7 mouse cellular contexts compared by ENCODE assay signal in the genomic region with DNA sequence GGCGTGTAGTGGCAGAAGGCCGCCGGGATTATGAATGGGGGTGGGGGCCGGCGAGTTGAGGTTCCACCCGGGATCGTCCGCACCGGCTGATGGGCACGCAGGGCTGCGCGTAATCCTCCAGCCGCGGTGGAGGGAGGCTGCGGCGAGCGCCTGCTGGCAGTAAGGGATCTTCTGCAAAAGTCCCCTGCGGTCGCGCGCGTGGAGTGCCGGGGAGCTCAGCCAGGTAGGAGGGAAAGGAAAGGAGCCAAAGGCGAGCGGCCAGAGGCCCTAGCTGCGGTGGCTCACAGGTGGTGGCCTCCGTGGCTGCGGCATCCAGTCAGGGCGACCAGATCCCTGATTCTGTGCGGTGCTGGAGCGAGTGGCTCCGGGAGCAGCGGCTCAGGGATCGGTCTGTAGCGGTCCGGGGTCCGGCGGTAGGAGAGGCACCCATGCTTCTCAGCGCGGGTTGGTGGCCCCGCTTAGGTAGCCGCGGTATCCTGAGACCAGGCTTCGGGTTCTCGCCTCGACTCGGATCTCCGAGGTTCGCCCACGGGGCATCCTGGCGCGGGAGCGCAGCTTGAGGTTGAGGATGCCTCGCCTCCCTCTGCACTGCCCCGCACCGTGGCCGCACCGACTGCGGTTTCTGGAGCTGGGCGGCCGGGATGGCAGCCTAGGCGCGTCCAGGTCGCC. TPM values are rescaled to one million over a fixed set of nuclear protein-coding genes. Genes with fewer than 3 reads are reported as not detected.
DNase-seq lines count a peak whose midpoint lies in the region; ATAC-seq and TF ChIP-seq lines count a peak whose summit lies in the region.

No protein-coding gene starts in this region.

- H3K27me3 ChIP-seq in E14TG2a.4 (ENCODE audit: insufficient read depth, low read length): peaks cover 36% of the 10 kb centered on the region
- no peaks in the 10 kb centered on the region for H3K27me3 ChIP-seq in G1E (ENCODE audit: insufficient read depth, low read length)
- peaks cover 9% of the 10 kb centered on the region for H3K27me3 ChIP-seq in hindbrain, embryonic 11.5 days (ENCODE audit: control insufficient read depth, insufficient read depth, low read length)
- no peaks in the 10 kb centered on the region; the same call in 1 of the 2 replicates for H3K27me3 ChIP-seq in thymus, adult 2 months (ENCODE audit: control insufficient read depth, insufficient read depth, low read length)

- TF ChIP-seq CTCF in E14TG2a.4 (conservative IDR thresholded peaks at IDR 0.05; ENCODE audit: low read length): no peak
- no peak for TF ChIP-seq CTCF in G1E (IDR thresholded peaks at IDR 0.05; ENCODE audit: low read depth, low read length)
- TF ChIP-seq CTCF in thymus, adult 2 months (IDR thresholded peaks at IDR 0.05; ENCODE audit: borderline replicate concordance, control insufficient read depth, extremely low read depth, insufficient read depth, low read length, poor library complexity): no peak

- TF ChIP-seq POLR2A in thymus, adult 2 months (IDR thresholded peaks at IDR 0.05; ENCODE audit: control insufficient read depth, extremely low read depth, insufficient read depth, low read length, poor library complexity): no peak

- no peak overlapping the region for H3K27ac ChIP-seq in hindbrain, embryonic 11.5 days (ENCODE audit: low read depth, low read length)
- no peak overlapping the region for H3K27ac ChIP-seq in thymus, adult 2 months (ENCODE audit: control insufficient read depth, insufficient read depth, low read length)

- no peak for ATAC-seq in G1E (ENCODE audit: extremely low read depth, insufficient number of reproducible peaks, low FRiP score, poor library complexity, severe bottlenecking)
- ATAC-seq in hindbrain, embryonic 11.5 days (ENCODE audit: low FRiP score): peak; percentile 92

- H3K36me3 ChIP-seq in E14TG2a.4 (ENCODE audit: insufficient read depth, low read length) (no peaks in the 10 kb centered on the region), G1E (replicated peaks) (no peaks in the 10 kb centered on the region)
- H3K36me3 ChIP-seq in hindbrain, embryonic 11.5 days (ENCODE audit: control insufficient read depth, insufficient read depth, low read length): no peaks in the 10 kb centered on the region
- H3K36me3 ChIP-seq in thymus, adult 2 months (ENCODE audit: control insufficient read depth, insufficient read depth, low read length): no peaks in the 10 kb centered on the region

- H3K9me3 ChIP-seq in E14TG2a.4 (ENCODE audit: low read length): no peaks in the 10 kb centered on the region
- peaks cover 30% of the 10 kb centered on the region for H3K9me3 ChIP-seq in G1E (replicated peaks)
- no peaks in the 10 kb centered on the region for H3K9me3 ChIP-seq in hindbrain, embryonic 11.5 days (ENCODE audit: control insufficient read depth, low read length)

- peak overlapping the region; percentile 96 for H3K4me2 ChIP-seq in hindbrain, embryonic 11.5 days (replicated peaks; ENCODE audit: low read depth, low read length)

- intact Hi-C loops in left cerebral cortex, postnatal 4 days (cut with DNase I): no loop called here

- H3K9ac ChIP-seq in hindbrain, embryonic 11.5 days (ENCODE audit: low read depth, low read length): peak overlapping the region; percentile 59

- DNase-seq in G1E (ENCODE audit: low spot score): no peak
- DNase-seq in embryo, embryonic 11.5 days (ENCODE audit: low read depth, low spot score): peak; percentile 11
- DNase-seq in hindbrain, embryonic 11.5 days (ENCODE audit: low spot score): peak; percentile 66
- peak; percentile 43 for DNase-seq in left cerebral cortex, postnatal 4 days
- DNase-seq in neural tube, embryonic 10.5 days (ENCODE audit: extremely low spot score, low spot score): peak; percentile 67
- DNase-seq in thymus, adult 2 months: no peak

- H3K4me3 ChIP-seq in E14TG2a.4 (replicated peaks; ENCODE audit: low read length): peak overlapping the region; percentile 78
- peak overlapping the region; percentile 28; the same call in 1 of the 2 replicates for H3K4me3 ChIP-seq in G1E (ENCODE audit: low read depth, low read length)
- peak overlapping the region; percentile 59 for H3K4me3 ChIP-seq in hindbrain, embryonic 11.5 days (ENCODE audit: low read depth, low read length)
- H3K4me3 ChIP-seq in thymus, adult 2 months (ENCODE audit: control insufficient read depth, insufficient read depth, low read length): no peak overlapping the region

- H3K4me1 ChIP-seq in E14TG2a.4 (replicated peaks; ENCODE audit: low read depth, low read length) (peaks cover 13% of the 10 kb centered on the region), G1E (ENCODE audit: insufficient read depth, low read depth, low read length) (no peaks in the 10 kb centered on the region)
- no peaks in the 10 kb centered on the region; the same call in 1 of the 2 replicates for H3K4me1 ChIP-seq in hindbrain, embryonic 11.5 days (replicated peaks; ENCODE audit: control insufficient read depth, insufficient read depth, low read length)
- no peaks in the 10 kb centered on the region for H3K4me1 ChIP-seq in thymus, adult 2 months (replicated peaks; ENCODE audit: control insufficient read depth, insufficient read depth, low read length)

- WGBS in hindbrain, embryonic 11.5 days: under 1% methylated on average over 59 of the region's 64 CpGs
- 5% methylated on average over 63 of the region's 64 CpGs for WGBS in thymus, adult 2 months

RNA-seq across cellular contexts. Expression of a gene that starts 0.4 kb away (rescaled TPM):
- total RNA-seq in G1E (2014; fragmentation: Nextera tagmentation): not detected in 2 replicates
- total RNA-seq in G1E (2017): 0.12 and 0.27 TPM in 2 replicates
- polyA plus RNA-seq in G1E (2012): not detected in 2 replicates
- polyA plus RNA-seq in hindbrain, embryonic 11.5 days (2014; fragmentation: Nextera tagmentation; extraction: Ambion mirVana): 7.0 and 8.2 TPM in 2 replicates
- 10 to 100 TPM; 55.3 to 61.4 TPM for total RNA-seq in left cerebral cortex, postnatal 4 days (2021)
- 20.5 and 21.1 TPM in 2 replicates for polyA plus RNA-seq in thymus, adult 2 months (2012; rRNA removed)

Comparison
In these comparisons a context has a peak if more than half of its experiments do, and no peak if none do; other contexts are left out.
1. DNase-seq: peak in embryo, embryonic 11.5 days (single experiment), hindbrain, embryonic 11.5 days (single experiment), left cerebral cortex, postnatal 4 days (single experiment) and neural tube, embryonic 10.5 days (single experiment); none in G1E (single experiment) and thymus, adult 2 months (single experiment).